Mouse (Mus musculus): ENCODE results near the gene Cdc42bpa.
"Not testable (repeated sequence)": the region's sequence is repeated elsewhere in the genome, so short reads cannot be mapped to it uniquely, and the experiment has no call there.

Cdc42bpa gene

DNA sequence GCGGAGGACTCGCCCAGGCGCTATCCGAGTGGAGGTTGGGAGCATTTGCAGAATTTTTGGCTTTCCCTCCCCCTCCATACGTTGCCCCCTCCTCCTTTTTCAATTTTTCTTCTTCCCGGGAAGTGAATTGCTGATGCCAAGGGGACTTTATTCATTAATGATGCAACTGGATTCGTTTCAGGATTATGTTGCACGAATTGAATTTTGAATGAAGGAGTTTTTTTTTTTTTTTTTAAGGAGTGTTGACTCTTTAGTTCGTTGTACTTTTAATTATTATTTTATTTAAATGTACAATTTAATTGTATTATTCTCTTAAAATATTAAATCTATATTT, 238 bp downstream of the Cdc42bpa start:
- DNase-seq (ENCODE audit: low read depth, low spot score), result no peak

DNA sequence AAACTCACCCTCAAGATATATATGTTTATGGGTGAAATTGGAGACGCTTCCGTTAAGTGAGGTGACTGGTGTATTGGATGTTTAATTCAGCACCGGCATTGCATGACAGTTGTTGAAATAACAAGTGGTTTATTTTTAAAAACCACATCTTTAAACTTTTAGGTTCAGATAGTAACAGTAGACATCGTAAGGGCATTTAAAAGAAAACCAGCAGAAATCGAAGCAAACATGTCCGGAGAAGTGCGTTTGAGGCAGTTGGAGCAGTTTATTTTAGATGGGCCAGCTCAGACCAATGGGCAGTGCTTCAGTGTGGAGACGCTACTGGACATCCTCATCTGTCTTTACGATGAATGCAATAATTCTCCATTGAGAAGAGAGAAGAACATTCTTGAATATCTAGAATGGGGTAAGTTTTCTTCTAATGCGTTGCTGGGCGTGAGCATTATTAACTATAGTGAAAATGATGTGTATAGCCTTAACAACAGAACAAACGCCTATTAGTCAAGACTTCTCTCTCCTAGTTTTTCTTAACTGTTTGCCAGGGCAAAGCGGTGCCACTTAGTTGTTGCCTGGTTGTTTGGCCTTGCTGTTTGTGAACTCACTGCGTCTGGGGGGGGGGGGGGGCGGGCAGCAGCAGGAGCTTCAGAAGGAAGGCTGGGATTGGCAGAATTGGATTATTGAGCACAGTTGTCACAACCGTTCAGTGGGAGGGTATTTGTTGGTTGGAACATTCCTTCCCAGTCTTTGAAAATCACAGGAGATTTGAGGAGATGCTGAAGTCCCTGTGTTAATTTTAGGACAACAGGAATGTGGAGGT, 818 bp downstream of the Cdc42bpa start:
- peak; percentile 8 for DNase-seq (ENCODE audit: low read depth, low spot score)

DNA sequence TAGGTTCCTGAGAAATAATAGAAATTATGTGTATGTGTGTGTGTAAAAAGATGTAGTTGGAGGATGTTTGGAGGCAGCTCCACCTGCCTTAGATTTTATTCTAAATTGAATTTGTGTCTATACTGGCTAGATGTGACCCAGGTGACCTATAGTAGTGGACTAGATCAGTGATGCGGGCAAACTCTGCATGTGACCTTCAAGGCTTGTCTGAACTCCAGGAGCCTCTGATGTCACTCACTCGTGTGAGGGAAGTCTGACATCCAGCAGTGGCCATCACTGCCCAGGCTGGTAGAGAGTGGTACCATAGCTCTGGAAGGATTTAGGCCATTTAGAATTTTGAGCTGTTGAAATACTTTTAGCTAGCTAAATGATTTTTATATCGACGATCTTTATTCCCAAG, 1.5 kb downstream of the Cdc42bpa start:
- no peak for DNase-seq (ENCODE audit: low read depth, low spot score)

DNA sequence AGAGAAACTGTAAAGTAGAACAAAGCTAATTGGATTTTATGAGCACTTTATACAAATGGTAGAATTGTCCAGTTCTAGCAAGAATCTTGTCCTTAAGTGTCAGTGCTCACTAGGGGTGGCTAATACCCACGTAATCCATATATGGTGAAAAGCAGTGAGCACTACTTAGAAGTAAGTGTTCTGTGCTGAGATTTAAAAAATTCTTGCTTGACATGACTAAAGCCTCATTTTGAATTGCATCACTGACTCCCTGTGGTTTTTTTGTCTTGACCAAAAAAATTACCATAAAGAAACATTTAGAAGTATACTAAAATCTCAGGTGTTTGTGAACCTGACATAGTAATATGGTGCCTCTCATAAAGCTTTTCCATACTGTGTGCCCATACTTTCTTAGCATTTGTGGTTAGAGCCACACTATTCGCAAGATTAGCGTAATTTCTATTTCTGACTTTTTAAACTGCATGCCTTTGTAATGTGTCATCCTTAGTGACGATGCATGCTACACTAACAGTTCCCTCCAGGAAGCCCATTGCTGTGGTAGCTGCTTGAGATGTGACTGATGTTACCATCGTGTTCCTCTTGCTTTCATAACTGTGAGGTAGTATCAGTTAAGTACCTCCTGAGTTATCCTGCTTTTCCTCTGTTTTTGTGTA, 9.6 kb downstream of the Cdc42bpa start:
- no peak for DNase-seq (ENCODE audit: low read depth, low spot score)

DNA sequence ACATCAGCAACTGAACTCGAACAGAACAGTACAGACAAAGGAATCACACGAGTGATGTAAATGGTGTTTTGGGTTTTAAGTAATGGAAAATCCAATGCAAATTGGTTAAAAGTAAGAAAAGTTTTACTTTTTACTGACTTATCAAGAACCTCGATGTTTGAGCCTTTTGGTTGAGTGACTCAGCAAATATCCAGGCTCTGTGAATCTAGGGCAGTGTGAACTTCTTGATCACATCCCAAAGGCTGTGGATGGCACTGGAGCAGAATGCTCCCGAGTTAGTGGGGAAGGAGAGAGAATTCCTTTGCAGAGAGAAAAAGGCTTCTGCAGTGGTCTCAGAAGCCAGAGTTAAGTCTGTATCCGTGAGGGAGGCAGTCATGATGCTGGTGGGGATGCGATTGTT, 14.7 kb downstream of the Cdc42bpa start:
- DNase-seq (ENCODE audit: low read depth, low spot score), result no peak

DNA sequence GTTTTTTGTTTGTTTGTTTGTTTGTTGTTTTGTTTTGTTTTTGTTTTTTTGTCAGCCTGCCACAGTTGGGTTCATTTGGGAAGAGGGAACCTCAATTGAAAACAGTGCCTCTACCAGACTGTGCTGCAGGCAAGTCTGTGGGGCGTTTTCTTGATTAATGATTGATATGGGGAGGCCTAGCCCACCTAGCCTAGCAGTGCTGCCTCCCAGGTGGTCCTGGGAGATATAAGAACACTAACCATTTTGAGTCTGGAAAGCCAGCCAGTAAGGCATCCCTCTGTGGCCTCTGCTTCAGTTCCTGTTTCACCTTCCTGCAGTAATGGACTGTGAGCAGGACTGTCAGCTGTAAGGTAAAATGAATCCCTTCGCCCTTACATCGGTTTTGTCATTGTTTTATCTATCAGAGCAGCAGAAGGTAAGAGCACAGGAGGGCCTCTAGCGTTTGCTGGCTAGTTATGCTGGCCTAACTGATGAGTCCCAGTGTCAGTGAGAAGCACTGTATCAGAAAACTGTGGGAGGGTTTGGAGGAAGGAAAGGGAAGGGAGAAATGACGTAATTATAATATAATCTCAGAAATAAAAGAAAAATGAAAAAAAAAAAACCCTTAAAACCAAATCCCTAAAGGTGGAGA, 15.5 kb downstream of the Cdc42bpa start:
- no peak for DNase-seq (ENCODE audit: low read depth, low spot score)

DNA sequence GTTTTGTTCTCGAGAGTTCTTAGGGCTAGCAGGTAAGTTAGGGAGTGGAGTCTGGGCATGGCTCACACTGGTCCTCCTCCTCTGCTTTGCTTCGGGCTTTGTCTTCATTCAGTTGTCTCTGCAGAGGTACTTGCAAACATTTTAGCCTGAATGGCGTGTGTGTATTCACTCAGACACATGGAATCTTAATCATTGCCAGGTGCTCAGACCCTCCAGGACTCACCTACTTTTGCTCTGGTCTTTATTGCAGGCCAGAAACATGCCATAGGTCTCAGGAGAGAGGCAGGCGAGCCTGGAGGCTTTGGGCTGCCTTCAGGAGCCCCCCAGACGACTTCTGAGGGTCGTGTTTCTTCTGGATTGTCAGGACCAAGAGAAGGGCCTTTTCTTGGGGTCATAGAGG, 17.2 kb downstream of the Cdc42bpa start:
- no peak for DNase-seq (ENCODE audit: low read depth, low spot score)

DNA sequence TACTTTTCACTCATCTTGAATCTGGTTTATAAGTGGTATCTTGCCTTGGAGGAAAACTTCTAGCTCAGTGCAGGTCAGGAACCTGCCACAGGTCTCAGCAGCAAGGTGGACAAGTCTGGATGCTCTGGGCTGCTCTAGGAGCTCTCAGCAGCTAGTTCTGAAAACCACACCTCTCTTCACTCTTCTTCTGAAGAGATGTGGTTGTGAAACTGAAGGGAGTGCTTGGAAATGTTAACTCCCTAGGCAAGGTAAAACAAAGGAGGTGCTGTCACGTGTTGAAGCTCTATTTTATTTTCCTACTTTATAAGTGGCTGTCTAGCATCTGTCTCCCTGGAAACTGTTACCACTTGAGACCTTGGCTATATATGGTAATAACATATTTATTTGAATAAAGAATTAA, 18.5 kb downstream of the Cdc42bpa start:
- DNase-seq (ENCODE audit: low read depth, low spot score), result no peak

DNA sequence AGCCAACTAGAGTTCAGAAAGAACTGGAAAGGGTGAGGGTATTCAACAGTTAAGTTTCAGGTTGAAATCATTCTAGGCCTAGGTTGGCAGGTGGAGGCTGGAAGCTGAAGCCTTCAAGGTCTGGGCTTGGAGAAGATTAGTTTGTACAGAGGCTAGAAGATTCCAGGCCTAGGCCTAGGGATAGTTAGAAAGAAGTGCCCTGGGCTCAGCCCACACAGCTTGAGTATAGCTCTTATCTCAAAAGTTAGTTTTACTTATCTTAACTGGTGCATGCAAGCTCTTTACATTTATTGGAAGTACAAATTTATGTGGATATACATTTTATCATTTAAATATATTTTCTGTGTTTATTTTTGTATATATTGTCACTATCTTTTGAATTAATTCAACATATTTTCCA, 21.4 kb downstream of the Cdc42bpa start:
- DNase-seq (ENCODE audit: low read depth, low spot score), result no peak

DNA sequence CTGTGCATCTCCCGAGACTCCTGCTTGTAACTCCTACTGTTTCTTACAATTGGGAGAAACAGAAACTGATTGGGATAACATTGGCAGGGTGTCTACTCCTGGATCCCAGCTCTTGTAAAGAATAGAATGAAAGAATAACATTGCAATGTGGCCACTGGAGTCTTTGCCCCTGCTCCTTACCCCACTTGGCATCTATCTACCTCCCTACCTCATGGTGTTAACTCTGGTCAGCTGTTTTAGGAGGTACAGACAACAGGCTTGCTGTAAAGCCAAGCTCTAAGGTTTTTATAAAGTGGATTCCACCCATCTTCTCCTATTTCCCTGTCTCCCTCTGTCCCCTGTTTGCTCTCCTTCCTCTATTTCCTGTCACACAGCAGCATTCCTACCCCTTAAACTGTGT, 21.9 kb downstream of the Cdc42bpa start:
- no peak for DNase-seq (ENCODE audit: low read depth, low spot score)

DNA sequence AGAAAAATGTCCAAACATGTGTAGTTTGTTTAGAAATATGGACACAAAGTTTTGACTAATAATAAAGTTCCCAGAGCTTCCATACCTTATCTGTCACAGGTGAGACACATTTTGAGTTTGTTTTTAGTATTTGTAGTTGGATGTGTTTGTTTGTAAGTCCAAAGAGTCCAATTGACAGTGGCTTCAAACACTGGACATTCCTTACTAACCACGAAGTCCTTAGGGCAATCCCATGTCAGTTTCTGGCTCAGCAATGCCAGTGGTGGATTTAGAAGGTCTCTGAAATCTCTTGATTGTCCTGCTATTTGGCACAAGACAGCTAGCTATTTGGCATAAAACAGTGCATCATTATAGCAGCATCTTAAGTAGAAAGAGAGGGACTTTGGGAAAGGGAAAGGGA, 22.7 kb downstream of the Cdc42bpa start:
- no peak for DNase-seq (ENCODE audit: low read depth, low spot score)

DNA sequence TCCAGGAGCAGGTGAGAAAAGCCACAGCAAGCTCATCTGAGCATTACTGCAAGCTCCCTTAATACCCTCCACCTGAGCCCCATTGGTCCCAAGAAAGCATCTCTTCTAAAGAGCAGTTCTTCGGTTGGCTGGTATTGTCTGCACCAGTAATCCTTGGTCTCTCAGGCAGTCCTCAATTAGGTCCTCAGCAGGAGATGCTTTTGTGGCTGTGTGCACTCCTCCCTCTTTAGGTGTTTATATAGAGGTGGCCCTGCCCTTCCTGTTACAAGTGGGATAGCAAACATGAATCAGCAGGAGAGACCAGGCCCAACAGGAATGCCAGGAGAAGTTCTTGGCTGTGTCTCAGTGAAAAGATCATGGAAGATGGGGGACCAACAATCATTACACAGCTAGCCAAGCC, 23.9 kb downstream of the Cdc42bpa start:
- DNase-seq (ENCODE audit: low read depth, low spot score), result no peak

DNA sequence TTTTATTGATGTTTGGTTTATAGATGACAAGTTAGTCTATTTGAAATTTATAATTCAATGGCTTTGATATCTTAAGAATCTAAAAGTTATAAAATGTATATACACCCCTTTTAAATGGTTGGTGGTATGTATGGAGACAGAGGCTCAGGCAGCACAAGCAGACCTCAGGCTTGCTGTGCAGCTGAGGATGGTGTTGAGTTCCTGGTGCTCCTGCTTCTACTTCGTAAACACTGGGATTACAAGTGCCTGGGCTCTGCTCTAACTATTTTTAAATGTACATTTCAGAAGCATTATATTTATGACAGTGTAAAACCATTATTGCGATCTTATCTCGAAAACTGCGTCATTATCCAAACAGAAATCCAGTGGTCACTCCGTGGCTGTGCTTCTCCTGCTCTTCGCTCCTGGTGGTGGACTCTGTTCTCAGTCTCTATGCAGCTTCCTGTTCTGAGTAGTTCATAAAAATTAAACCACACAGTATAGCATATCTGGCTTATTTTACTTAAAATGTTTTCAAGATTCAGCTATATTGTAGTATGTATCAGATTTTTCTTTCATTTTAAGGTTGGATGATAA, 31.5 kb downstream of the Cdc42bpa start:
- DNase-seq (ENCODE audit: low read depth, low spot score), result no peak

DNA sequence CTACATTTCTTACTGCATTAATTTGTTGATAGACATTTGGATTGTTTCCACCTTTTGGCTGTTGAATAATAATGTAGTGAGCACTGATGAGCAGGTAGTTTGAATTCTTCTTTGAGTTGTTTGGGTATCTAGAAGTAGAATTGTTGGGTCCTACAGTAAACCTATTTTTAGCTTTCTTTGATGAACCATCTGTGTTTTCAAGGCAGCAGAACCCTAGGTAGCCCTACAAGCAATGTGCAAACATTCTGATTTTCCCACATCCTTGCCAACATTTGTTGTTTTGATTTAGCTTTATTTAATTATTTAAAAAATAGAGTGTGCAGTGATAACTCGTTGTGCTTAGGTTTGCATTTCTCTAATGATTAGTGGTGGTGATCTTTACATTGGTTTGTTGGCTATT, 32.0 kb downstream of the Cdc42bpa start:
- no peak for DNase-seq (ENCODE audit: low read depth, low spot score)

DNA sequence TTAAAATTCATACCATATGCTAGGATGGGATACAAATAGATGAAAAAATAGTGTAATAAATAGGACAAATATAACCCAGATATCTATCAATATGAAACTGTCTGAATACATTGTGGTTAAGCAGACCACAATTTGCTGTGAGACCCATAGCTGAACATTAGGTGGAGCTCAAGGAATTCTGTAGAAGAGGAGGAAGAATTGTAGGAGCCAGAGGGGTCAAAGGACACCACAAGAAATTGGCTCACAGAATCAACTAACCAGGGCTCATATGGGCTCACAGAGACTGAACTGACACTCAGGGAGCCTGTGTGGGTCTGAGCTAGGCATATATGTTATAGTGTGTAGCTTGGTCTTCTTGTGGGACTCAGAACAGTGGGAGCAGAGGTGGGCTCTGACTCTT, 47.8 kb downstream of the Cdc42bpa start:
- no peak for DNase-seq (ENCODE audit: low read depth, low spot score)

DNA sequence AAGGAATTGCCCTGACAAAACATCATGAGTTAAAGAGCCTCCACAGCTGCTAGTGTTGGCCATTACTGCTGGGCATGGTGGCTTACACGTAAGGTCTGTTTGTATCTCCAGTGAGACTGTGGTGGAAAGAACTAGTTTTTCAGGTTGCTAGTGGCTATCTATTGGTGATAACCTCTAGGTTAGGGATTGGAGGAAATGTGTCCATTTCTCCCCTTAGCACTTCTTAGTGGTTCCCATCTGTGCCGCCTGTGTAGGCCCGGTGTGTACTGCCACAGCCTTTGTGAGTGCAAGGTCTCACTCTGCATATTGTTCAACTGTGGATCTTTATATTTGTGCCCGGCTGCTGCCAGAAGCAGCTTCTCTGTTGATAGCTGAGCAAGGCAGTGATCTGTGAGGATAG, 53.2 kb downstream of the Cdc42bpa start:
- DNase-seq (ENCODE audit: low read depth, low spot score), result no peak

DNA sequence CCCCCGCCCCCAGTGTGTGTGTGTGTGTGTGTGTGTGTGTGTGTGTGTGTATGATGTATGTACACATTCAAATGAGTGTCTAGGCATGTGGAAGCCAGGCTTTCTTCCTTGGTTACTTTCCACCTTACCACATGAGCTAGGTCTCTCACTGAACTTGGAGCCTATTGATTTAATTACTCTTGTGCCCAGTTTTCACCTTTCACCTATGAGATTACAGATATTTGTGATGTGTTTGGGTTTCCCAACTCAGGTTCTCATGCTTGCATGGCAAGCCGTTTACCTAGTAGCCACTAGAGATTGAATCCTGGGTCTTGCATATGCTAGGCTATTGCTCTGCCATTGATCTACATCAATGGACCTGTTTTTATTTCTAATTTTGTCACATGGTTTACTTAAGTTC, 57.9 kb downstream of the Cdc42bpa start:
- no peak for DNase-seq (ENCODE audit: low read depth, low spot score)

DNA sequence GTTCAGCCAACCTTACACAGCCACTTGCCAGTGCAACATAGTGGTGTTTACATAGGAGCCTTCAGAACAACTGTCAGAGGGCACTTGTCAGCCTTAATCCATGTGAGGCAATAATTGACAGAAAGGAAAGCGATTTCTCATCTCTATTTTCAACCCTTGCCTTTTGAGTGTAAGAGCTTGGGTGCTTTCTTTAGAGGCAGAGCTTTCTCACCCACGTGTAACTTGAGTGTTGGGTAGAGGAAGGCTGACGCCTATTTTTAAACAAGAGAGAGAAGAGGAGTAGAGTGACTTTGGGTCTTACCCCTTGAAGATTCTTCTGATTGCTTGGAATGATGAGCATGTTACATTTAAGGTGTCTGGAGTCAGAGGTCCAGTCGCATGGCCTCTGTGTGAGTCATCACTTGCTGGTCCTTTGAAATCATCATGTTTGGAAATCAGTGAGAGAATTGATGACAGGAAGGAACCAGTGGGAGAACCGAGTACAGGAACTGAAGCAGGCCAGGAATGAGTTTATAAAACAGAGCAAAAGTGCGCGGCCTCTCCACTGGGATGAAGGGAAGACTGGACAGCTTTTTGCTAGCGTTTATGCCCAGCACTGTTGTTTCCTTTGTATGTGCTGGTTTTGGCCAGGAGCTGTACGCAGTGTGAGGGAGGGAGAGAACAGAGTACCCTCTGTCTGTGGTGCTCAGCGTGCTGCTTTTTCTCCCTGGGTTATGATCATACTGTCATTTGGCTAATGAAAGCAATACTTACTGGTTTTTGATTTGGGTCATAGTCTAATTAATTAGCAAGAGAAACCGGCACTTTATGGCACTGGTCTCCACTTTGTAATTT, 61.4 kb downstream of the Cdc42bpa start:
- no peak for DNase-seq (ENCODE audit: low read depth, low spot score)

DNA sequence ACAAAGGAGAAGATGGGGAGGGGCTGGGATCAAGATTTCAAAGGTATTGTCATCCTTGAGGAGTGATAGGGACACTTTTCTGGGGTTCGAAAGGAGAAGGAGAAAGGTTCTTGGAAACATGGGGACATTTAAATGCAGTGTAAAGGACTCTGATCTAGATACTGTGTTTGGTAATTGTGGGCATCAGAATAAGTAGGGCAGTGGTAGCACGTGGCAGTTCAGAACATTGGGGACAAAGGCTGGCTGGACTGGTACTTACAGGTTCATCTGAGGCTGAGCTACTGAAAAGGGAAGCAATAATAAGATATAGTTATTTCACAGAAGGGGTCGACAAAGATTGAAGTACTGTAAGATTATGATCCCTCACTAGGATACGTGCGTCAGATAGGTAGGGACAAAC, 63.2 kb downstream of the Cdc42bpa start:
- no peak for DNase-seq (ENCODE audit: low read depth, low spot score)

DNA sequence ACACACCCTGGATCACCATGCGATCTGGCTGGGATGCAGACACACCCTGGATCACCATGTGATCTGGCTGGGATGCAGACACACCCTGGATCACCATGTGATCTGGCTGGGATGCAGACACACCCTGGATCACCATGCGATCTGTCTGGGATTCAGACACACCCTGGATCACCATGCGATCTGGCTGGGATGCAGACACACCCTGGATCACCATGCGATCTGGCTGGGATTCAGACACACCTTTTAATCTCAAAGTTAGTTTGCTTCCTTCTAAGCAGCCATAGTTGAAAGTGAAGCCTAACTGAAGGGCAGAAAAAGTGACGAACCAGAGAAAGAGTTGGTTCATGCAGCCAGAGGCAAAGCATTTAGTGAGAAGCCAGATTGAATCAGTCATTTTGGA, 69.6 kb downstream of the Cdc42bpa start:
- DNase-seq (ENCODE audit: low read depth, low spot score), result not testable (repeated sequence)

DNA sequence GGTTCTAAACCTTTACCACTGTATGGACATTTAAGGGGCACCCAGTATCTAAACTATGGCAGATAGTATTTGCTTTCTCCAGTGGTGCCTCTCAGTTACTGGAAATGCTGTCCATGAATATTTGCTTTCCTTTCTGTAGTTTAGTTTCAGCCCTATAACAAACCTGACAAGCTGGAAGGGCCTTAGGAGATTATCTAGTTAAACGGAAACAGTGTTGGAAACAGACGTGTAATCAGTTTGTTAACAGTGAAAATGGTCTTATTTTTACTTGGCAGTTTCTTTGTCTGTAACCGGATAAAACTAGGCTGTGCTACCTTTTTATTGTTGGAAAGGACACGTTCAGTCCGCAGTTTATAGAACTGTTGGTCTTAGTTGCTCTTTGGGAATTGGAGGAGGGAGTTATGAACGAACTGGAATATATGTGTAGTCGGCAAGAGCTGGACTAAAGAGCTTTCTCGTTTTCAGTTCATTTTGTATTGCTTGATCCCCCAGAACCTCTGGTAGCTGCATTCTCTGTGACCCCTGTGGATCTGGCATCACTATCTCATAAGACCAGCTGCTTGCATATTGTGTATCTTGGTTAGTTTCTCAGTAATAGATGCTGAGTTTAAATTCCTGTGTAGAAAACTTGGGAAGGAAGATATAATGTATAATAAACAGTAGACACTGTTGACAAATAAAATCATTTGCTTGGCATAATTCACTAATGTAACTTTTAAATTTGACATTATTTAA, 70.5 kb downstream of the Cdc42bpa start:
- no peak for DNase-seq (ENCODE audit: low read depth, low spot score)
